In genomic region chr2:74701949-74702819, GRCm38 (mm10) we compare ENCODE assay signal across 8 mouse cellular contexts. TPM values are rescaled to one million over a fixed set of nuclear protein-coding genes. Genes with fewer than 3 reads are reported as not detected.
DNase-seq lines count a peak whose midpoint lies in the region; ATAC-seq and TF ChIP-seq lines count a peak whose summit lies in the region.

No protein-coding gene starts in this region.

- peak overlapping the region; percentile 42; the same call in 1 of the 2 replicates for H3K4me3 ChIP-seq in gastrocnemius, adult 2 months

- DNase-seq in gastrocnemius, adult 2 months: peak; percentile 77
- DNase-seq in gastrocnemius, postnatal 25 days: no peak
- DNase-seq in c-Kit-negative CD71-positive TER-119-positive erythroid progenitor cells, embryonic 14.5 days (ENCODE audit: low read depth, low spot score): peak; percentile 17
- DNase-seq in gastrocnemius, postnatal 36 days: peak; percentile 64 to 67
- peak; percentile 68 to 94 for DNase-seq in layer of hippocampus, postnatal 25 days (ENCODE audit: extremely low spot score in 1 of 2, low spot score in 1 of 2)
- peak; percentile 49 for DNase-seq in telencephalon, adult 2 months (ENCODE audit: low read depth, low spot score)

- intact Hi-C loops in gastrocnemius, adult 2 months (cut with DNase I): loop anchor here (1.0 to 5.0 kb wide), 6 partner anchors 260 to 890 kb away; no protein-coding TSS in a partner anchor
- intact Hi-C loops in gastrocnemius, postnatal 36 days (cut with DNase I): loop anchor here (2.0 to 5.0 kb wide), 4 partner anchors 260 to 450 kb away; no protein-coding TSS in a partner anchor

- no peak overlapping the region for H3K27ac ChIP-seq in gastrocnemius, adult 2 months

- peak; percentile 47 for ATAC-seq in CD4-positive, CD25-positive, alpha-beta regulatory T cell, adult 4 months
- ATAC-seq in megakaryocyte progenitor cell, adult 5-6 weeks (replicated peaks; ENCODE audit: poor library complexity): peak; percentile 54; the same call in 1 of the 2 replicates

- TF ChIP-seq CTCF in gastrocnemius, adult 2 months (IDR thresholded peaks at IDR 0.05): peak; percentile 96

RNA-seq across cellular contexts. Expression of gene Hoxd8, which starts 2.2 kb away (rescaled TPM):
- total RNA-seq in gastrocnemius, adult 2 months (2021): 10 to 100 TPM; 39.3 to 49.0 TPM
- total RNA-seq in gastrocnemius, postnatal 25 days (2021): 10 to 100 TPM; 11.7 to 30.6 TPM
- not detected for polyA plus RNA-seq in CD4-positive, CD25-positive, alpha-beta regulatory T cell, adult 4 months (2017; shearing (Covaris generic))
- total RNA-seq in gastrocnemius, postnatal 36 days (2021): 10 to 100 TPM; 38.1 to 38.5 TPM
- total RNA-seq in layer of hippocampus, postnatal 25 days (2021): not detected
- not detected in 2 replicates for total RNA-seq in megakaryocyte progenitor cell, adult 5-6 weeks (2015)
- not detected in 2 replicates for total RNA-seq in megakaryocyte progenitor cell, adult 5-6 weeks (2017)

RNA-seq across cellular contexts. Expression of gene Hoxd9, which starts 4.7 kb away (rescaled TPM):
- total RNA-seq in gastrocnemius, adult 2 months (2021): 10 to 100 TPM; 15.8 to 19.1 TPM
- total RNA-seq in gastrocnemius, postnatal 25 days (2021): 10 to 100 TPM in 1 of 2 experiments, 1 to 10 TPM in 1; 5.7 to 14.7 TPM
- polyA plus RNA-seq in CD4-positive, CD25-positive, alpha-beta regulatory T cell, adult 4 months (2017; shearing (Covaris generic)): not detected
- 10 to 100 TPM; 16.7 to 16.8 TPM for total RNA-seq in gastrocnemius, postnatal 36 days (2021)
- total RNA-seq in layer of hippocampus, postnatal 25 days (2021): not detected
- not detected in 2 replicates for total RNA-seq in megakaryocyte progenitor cell, adult 5-6 weeks (2015)
- not detected in 2 replicates for total RNA-seq in megakaryocyte progenitor cell, adult 5-6 weeks (2017)

RNA-seq across cellular contexts. Expression of gene Hoxd3, which starts 9.5 kb away (rescaled TPM):
- not detected for total RNA-seq in gastrocnemius, adult 2 months (2021)
- not detected for total RNA-seq in gastrocnemius, postnatal 25 days (2021)
- not detected for polyA plus RNA-seq in CD4-positive, CD25-positive, alpha-beta regulatory T cell, adult 4 months (2017; shearing (Covaris generic))
- total RNA-seq in gastrocnemius, postnatal 36 days (2021): under 1 TPM in 1 of 2 experiments, not detected in 1; 0.32 TPM
- not detected for total RNA-seq in layer of hippocampus, postnatal 25 days (2021)
- not detected in 2 replicates for total RNA-seq in megakaryocyte progenitor cell, adult 5-6 weeks (2015)
- not detected in 2 replicates for total RNA-seq in megakaryocyte progenitor cell, adult 5-6 weeks (2017)

RNA-seq across cellular contexts. Expression of gene Hoxd4, which starts 9.5 kb away (rescaled TPM):
- total RNA-seq in gastrocnemius, adult 2 months (2021): 1 to 10 TPM; 1.4 to 2.0 TPM
- total RNA-seq in gastrocnemius, postnatal 25 days (2021): 1 to 10 TPM; 1.4 to 2.2 TPM
- not detected for polyA plus RNA-seq in CD4-positive, CD25-positive, alpha-beta regulatory T cell, adult 4 months (2017; shearing (Covaris generic))
- total RNA-seq in gastrocnemius, postnatal 36 days (2021): 1 to 10 TPM; 1.1 to 1.5 TPM
- total RNA-seq in layer of hippocampus, postnatal 25 days (2021): not detected
- total RNA-seq in megakaryocyte progenitor cell, adult 5-6 weeks (2015): not detected in 2 replicates
- not detected in 2 replicates for total RNA-seq in megakaryocyte progenitor cell, adult 5-6 weeks (2017)

RNA-seq across cellular contexts. Expression of gene Hoxd10, which starts 10.5 kb away (rescaled TPM):
- 1 to 10 TPM; 4.0 to 4.8 TPM for total RNA-seq in gastrocnemius, adult 2 months (2021)
- total RNA-seq in gastrocnemius, postnatal 25 days (2021): 1 to 10 TPM; 1.5 to 4.5 TPM
- polyA plus RNA-seq in CD4-positive, CD25-positive, alpha-beta regulatory T cell, adult 4 months (2017; shearing (Covaris generic)): not detected
- 1 to 10 TPM; 3.8 to 4.6 TPM for total RNA-seq in gastrocnemius, postnatal 36 days (2021)
- not detected for total RNA-seq in layer of hippocampus, postnatal 25 days (2021)
- total RNA-seq in megakaryocyte progenitor cell, adult 5-6 weeks (2015): not detected in 2 replicates
- not detected in 2 replicates for total RNA-seq in megakaryocyte progenitor cell, adult 5-6 weeks (2017)

Comparison
In these comparisons a context has a peak if more than half of its experiments do, and no peak if none do; other contexts are left out.
1. RNA of gene Hoxd8, which starts 2.2 kb away (total RNA-seq): 39.3 to 49.0 TPM in gastrocnemius, adult 2 months, 38.1 to 38.5 TPM in gastrocnemius, postnatal 36 days and 11.7 to 30.6 TPM in gastrocnemius, postnatal 25 days; not detected in layer of hippocampus, postnatal 25 days and not detected in megakaryocyte progenitor cell, adult 5-6 weeks; every median in the first group is over 10 times any median in the second.
2. RNA of gene Hoxd9, which starts 4.7 kb away (total RNA-seq): 15.8 to 19.1 TPM in gastrocnemius, adult 2 months, 16.7 to 16.8 TPM in gastrocnemius, postnatal 36 days and 5.7 to 14.7 TPM in gastrocnemius, postnatal 25 days; not detected in layer of hippocampus, postnatal 25 days and not detected in megakaryocyte progenitor cell, adult 5-6 weeks; every median in the first group is over 4 times any median in the second.